Mouse (Mus musculus) stomach, embryonic 15.5 days (tissue): ENCODE results near the gene Cdk18. TPM values are rescaled to one million over a fixed set of nuclear protein-coding genes. Genes with fewer than 3 reads are reported as not detected.

Experiments used
- ATAC-seq: fragments of 200-750 bp; cut with Nextera tagmentation; 2 replicates; pipeline ENCODE4 v1.8.0; 2017; ENCODE audit warnings: low read depth, moderate number of reproducible peaks, moderate TSS enrichment; ENCODE audit not compliant: insufficient read depth, low FRiP score
- H3K27ac ChIP-seq: fragments of 300-500 bp; sonication (generic); 2 replicates; pipeline ENCODE4 v1.5.1; 2015; ENCODE audit warnings: mild to moderate bottlenecking, inconsistent platforms
- H3K27me3 ChIP-seq: fragments of 300-500 bp; sonication (generic); replicated peaks from 2 replicates; pipeline ENCODE4 v1.6.1; 2015; ENCODE audit warnings: inconsistent platforms
- H3K36me3 ChIP-seq: fragments of 300-500 bp; sonication (generic); 2 replicates; pipeline ENCODE4 v1.6.1; 2015; ENCODE audit warnings: inconsistent platforms
- H3K4me1 ChIP-seq: fragments of 300-500 bp; sonication (generic); 2 replicates; pipeline ENCODE4 v1.6.1; 2015; ENCODE audit warnings: inconsistent platforms
- H3K4me2 ChIP-seq: fragments of 300-500 bp; sonication (generic); 2 replicates; pipeline ENCODE4 v1.6.1; 2015; ENCODE audit warnings: mild to moderate bottlenecking, inconsistent platforms
- H3K4me3 ChIP-seq: fragments of 300-500 bp; sonication (generic); replicated peaks from 2 replicates; pipeline ENCODE4 v1.5.1; 2015; ENCODE audit warnings: inconsistent platforms
- H3K9ac ChIP-seq: fragments of 300-500 bp; sonication (generic); 2 replicates; pipeline ENCODE4 v1.6.1; 2015; ENCODE audit warnings: inconsistent platforms
- H3K9me3 ChIP-seq: fragments of 300-500 bp; sonication (generic); 2 replicates; pipeline ENCODE4 v1.6.1; 2016; ENCODE audit warnings: inconsistent platforms
- WGBS: fragments of 180-500 bp; shearing (Covaris S2); methylation state at CpG from one replicate; pipeline ENCODE4 v1.1.7; 2015; 5-methylcytosine and 5-hydroxymethylcytosine counted together
- polyA plus RNA-seq: library from polyadenylated mRNA; unstranded; fragments of >200 nt; fragmentation: Nextera tagmentation; extraction: Ambion mirVana; gene quantifications from 2 replicates; pipeline ENCODE4 v1.2.1, GENCODE M21; 2015

Cdk18 gene
- polyA plus RNA-seq, 1 experiment from 2014 or later: 7.2 TPM

- H3K4me3 ChIP-seq: no peak overlapping the region
- ATAC-seq: no peak
- no peaks in the 10 kb centered on the region for H3K9me3 ChIP-seq
- H3K36me3 ChIP-seq: no peaks in the 10 kb centered on the region
- H3K4me2 ChIP-seq: no peak overlapping the region
- H3K4me1 ChIP-seq: no peaks in the 10 kb centered on the region
- 57% methylated on average over 7 of the region's 7 CpGs for WGBS
- H3K9ac ChIP-seq: no peak overlapping the region
- no peak overlapping the region for H3K27ac ChIP-seq
- H3K27me3 ChIP-seq: no peaks in the 10 kb centered on the region
Observed at GRCm38 (mm10) chr1:132085181-132086049, 54.1 kb downstream of the Cdk18 start.

GRCm38 (mm10) chr1:132078413-132078812 is 61.1 kb downstream of the Cdk18 start:
- Histone ChIP-seq H3K9ac (no peak overlapping the region), H3K27me3 (no peaks in the 10 kb centered on the region), H3K4me3 (no peak overlapping the region), H3K27ac (no peak overlapping the region), H3K9me3 (no peaks in the 10 kb centered on the region), H3K4me1 (no peaks in the 10 kb centered on the region), H3K4me2 (no peak overlapping the region), H3K36me3 (no peaks in the 10 kb centered on the region)
- no peak for ATAC-seq
- 81% methylated on average over 2 of the region's 2 CpGs for WGBS

- Histone ChIP-seq H3K4me1 (no peaks in the 10 kb centered on the region), H3K4me3 (no peak overlapping the region), H3K4me2 (no peak overlapping the region), H3K9ac (no peak overlapping the region), H3K27me3 (no peaks in the 10 kb centered on the region), H3K27ac (no peak overlapping the region), H3K36me3 (no peaks in the 10 kb centered on the region), H3K9me3 (no peaks in the 10 kb centered on the region)
- no peak; the same call in 1 of the 2 replicates for ATAC-seq
- 75% methylated on average over 10 of the region's 10 CpGs for whole genome bisulfite sequencing
Observed at GRCm38 (mm10) chr1:132075576-132075975, 63.9 kb downstream of the Cdk18 start.

GRCm38 (mm10) chr1:132070659-132071058 is 68.8 kb downstream of the Cdk18 start:
- peaks cover 30% of the 10 kb centered on the region for H3K27me3 ChIP-seq
- H3K27ac ChIP-seq: no peak overlapping the region
- ATAC-seq: no peak
- WGBS: 75% methylated on average over 3 of the region's 3 CpGs
- no peaks in the 10 kb centered on the region for H3K9me3 ChIP-seq
- peaks cover 14% of the 10 kb centered on the region for H3K4me1 ChIP-seq
- no peak overlapping the region for H3K9ac ChIP-seq
- H3K4me2 ChIP-seq: no peak overlapping the region
- H3K36me3 ChIP-seq: no peaks in the 10 kb centered on the region
- H3K4me3 ChIP-seq: no peak overlapping the region

GRCm38 (mm10) chr1:132069436-132069835 is 70.0 kb downstream of the Cdk18 start:
- H3K27ac ChIP-seq: no peak overlapping the region
- ATAC-seq: no peak
- WGBS: 85% methylated on average over 8 of the region's 8 CpGs

GRCm38 (mm10) chr1:132067261-132068255 is 71.9 kb downstream of the Cdk18 start, which contains the start of gene Mfsd4a:
Gene Mfsd4a, minus strand, starts transcription at chr1:132068062.
- H3K9ac ChIP-seq: peak within 1 kb of the TSS; percentile 39; the same call in 1 of the 2 replicates
- peak; percentile 85 for ATAC-seq
- 3% methylated on average over 67 of the region's 80 CpGs for WGBS

More at GRCm38 (mm10) chr1:132069436-132069835, 70.0 kb downstream of the Cdk18 start:
- H3K27me3 ChIP-seq: peaks cover 30% of the 10 kb centered on the region
- H3K4me2 ChIP-seq: no peak overlapping the region
- H3K9me3 ChIP-seq: no peaks in the 10 kb centered on the region
- H3K36me3 ChIP-seq: no peaks in the 10 kb centered on the region
- no peak overlapping the region for H3K9ac ChIP-seq
- no peak overlapping the region for H3K4me3 ChIP-seq
- H3K4me1 ChIP-seq: peaks cover 14% of the 10 kb centered on the region

GRCm38 (mm10) chr1:132065475-132066172 is 73.9 kb downstream of the Cdk18 start:
- WGBS: 70% methylated on average over 8 of the region's 8 CpGs

More at GRCm38 (mm10) chr1:132067261-132068255, 71.9 kb downstream of the Cdk18 start, which contains the start of gene Mfsd4a:
- Histone ChIP-seq H3K9me3 (no peaks in the 10 kb centered on the region), H3K4me2 (peak within 1 kb of the TSS; percentile 97), H3K4me1 (peaks cover 14% of the 10 kb centered on the region), H3K4me3 (peak within 1 kb of the TSS; percentile 50), H3K36me3 (no peaks in the 10 kb centered on the region), H3K27ac (no peak within 1 kb of the TSS), H3K27me3 (peaks cover 30% of the 10 kb centered on the region)

GRCm38 (mm10) chr1:132065001-132065400 is 74.5 kb downstream of the Cdk18 start:
- 64% methylated on average over 1 of the region's 1 CpGs for WGBS
- H3K4me1 ChIP-seq: peaks cover 16% of the 10 kb centered on the region
- H3K27ac ChIP-seq: no peak overlapping the region
- ATAC-seq: no peak
- H3K4me3 ChIP-seq: no peak overlapping the region
- H3K4me2 ChIP-seq: no peak overlapping the region
- H3K27me3 ChIP-seq: peaks cover 30% of the 10 kb centered on the region
- H3K9me3 ChIP-seq: no peaks in the 10 kb centered on the region
- no peak overlapping the region for H3K9ac ChIP-seq
- no peaks in the 10 kb centered on the region for H3K36me3 ChIP-seq

More at GRCm38 (mm10) chr1:132065475-132066172, 73.9 kb downstream of the Cdk18 start:
- Histone ChIP-seq H3K4me2 (no peak overlapping the region), H3K27ac (no peak overlapping the region), H3K4me1 (peaks cover 16% of the 10 kb centered on the region), H3K36me3 (no peaks in the 10 kb centered on the region), H3K9ac (no peak overlapping the region), H3K27me3 (peaks cover 30% of the 10 kb centered on the region), H3K9me3 (no peaks in the 10 kb centered on the region), H3K4me3 (no peak overlapping the region)
- no peak for ATAC-seq

GRCm38 (mm10) chr1:132063096-132063495 is 76.4 kb downstream of the Cdk18 start:
- H3K27ac ChIP-seq: no peak overlapping the region
- no peak overlapping the region for H3K4me2 ChIP-seq
- H3K36me3 ChIP-seq: no peaks in the 10 kb centered on the region
- no peaks in the 10 kb centered on the region for H3K9me3 ChIP-seq
- H3K9ac ChIP-seq: no peak overlapping the region
- H3K27me3 ChIP-seq: peaks cover 22% of the 10 kb centered on the region
- H3K4me1 ChIP-seq: peaks cover 16% of the 10 kb centered on the region
- no peak for ATAC-seq
- H3K4me3 ChIP-seq: no peak overlapping the region
- 80% methylated on average over 4 of the region's 4 CpGs for WGBS
